Mouse (Mus musculus) spleen, adult 2 months (tissue): ENCODE measurements around the gene Micu1. TPM values are rescaled to one million over a fixed set of nuclear protein-coding genes. Genes with fewer than 3 reads are reported as not detected.

ENCODE experiments used
- DNase-seq, 2 experiments: peaks; one replicate each; pipeline versions ENCODE4 v3.0.0 to v3.0.0-alpha.2; 2012 to 2021; ENCODE audit warnings: low spot score in 2 of 2, low read depth in 1 of 2
- H3K27ac ChIP-seq: fragments of 200-500 bp; 2 replicates; pipeline ENCODE4 v1.5.1; 2012; ENCODE audit warnings: low read length, inconsistent platforms; ENCODE audit not compliant: insufficient read depth
- H3K27me3 ChIP-seq: fragments of 200-500 bp; 2 replicates; pipeline ENCODE4 v1.6.1; 2012; ENCODE audit warnings: mild to moderate bottlenecking, moderate library complexity, low read length, inconsistent platforms; ENCODE audit not compliant: control insufficient read depth, insufficient read depth
- H3K36me3 ChIP-seq: fragments of 200-500 bp; 2 replicates; pipeline ENCODE4 v1.6.1; 2012; ENCODE audit warnings: mild to moderate bottlenecking, low read length, inconsistent platforms; ENCODE audit not compliant: control insufficient read depth, insufficient read depth
- H3K4me1 ChIP-seq: fragments of 200-500 bp; 2 replicates; pipeline ENCODE4 v1.6.1; 2011; ENCODE audit warnings: inconsistent platforms; ENCODE audit not compliant: control insufficient read depth, insufficient read depth, insufficient read length
- H3K4me3 ChIP-seq: fragments of 200-500 bp; 2 replicates; pipeline ENCODE4 v1.5.1; 2011; ENCODE audit warnings: mild to moderate bottlenecking, inconsistent platforms; ENCODE audit not compliant: insufficient read depth, insufficient read length; ENCODE audit errors: extremely low read depth
- CTCF ChIP-seq: fragments of 200-500 bp; IDR thresholded peaks from 2 replicates; pipeline ENCODE4 v1.5.1; 2011; ENCODE audit warnings: mild to moderate bottlenecking, inconsistent platforms; ENCODE audit not compliant: insufficient read depth, insufficient read length, insufficient replicate concordance; ENCODE audit errors: extremely low read depth
- POLR2A ChIP-seq: fragments of 200-500 bp; IDR thresholded peaks from 2 replicates; pipeline ENCODE4 v1.6.1; 2011; ENCODE audit warnings: low read depth, low read length, inconsistent platforms
- WGBS: fragments of 180-500 bp; shearing (Covaris S2); methylation state at CpG from one replicate; pipeline ENCODE4 v1.1.7; 2018; 5-methylcytosine and 5-hydroxymethylcytosine counted together
- polyA plus RNA-seq: library from polyadenylated mRNA; depleted of rRNA; stranded (reverse); fragments of >200 nt; gene quantifications from 2 replicates; pipeline ENCODE4 v1.2.3, GENCODE M21; 2012

The Micu1 gene
- polyA plus RNA-seq, 1 experiment: 21.9 TPM

DNA sequence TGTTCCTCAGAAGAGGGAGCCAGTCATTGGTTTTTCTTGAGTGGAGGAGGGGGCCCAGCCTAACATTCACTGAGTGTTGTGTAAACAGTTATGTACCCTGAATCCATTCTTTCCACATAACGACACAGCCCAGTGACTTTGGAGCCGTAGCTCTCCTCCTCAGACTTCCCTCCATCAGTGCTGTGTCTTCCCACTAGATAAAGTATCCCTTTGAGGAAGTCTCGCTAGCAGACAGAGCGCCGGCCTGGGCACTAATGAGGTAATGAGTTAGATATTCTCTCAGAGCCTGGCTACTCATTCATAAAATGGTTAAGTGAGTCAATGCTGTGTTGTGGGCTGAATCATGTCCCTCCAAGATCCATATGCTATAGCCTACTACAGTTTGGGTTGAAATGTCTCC lies 89.6 kb downstream of the Micu1 start:
- WGBS: 95% methylated on average over 5 of the region's 5 CpGs
- no peak for TF ChIP-seq CTCF
- no peak for TF ChIP-seq POLR2A
- no peak for DNase-seq
- no peaks in the 10 kb centered on the region for H3K4me1 ChIP-seq
- H3K4me3 ChIP-seq: no peak overlapping the region
- no peaks in the 10 kb centered on the region for H3K27me3 ChIP-seq
- H3K36me3 ChIP-seq: peaks cover 11% of the 10 kb centered on the region
- H3K27ac ChIP-seq: no peak overlapping the region

DNA sequence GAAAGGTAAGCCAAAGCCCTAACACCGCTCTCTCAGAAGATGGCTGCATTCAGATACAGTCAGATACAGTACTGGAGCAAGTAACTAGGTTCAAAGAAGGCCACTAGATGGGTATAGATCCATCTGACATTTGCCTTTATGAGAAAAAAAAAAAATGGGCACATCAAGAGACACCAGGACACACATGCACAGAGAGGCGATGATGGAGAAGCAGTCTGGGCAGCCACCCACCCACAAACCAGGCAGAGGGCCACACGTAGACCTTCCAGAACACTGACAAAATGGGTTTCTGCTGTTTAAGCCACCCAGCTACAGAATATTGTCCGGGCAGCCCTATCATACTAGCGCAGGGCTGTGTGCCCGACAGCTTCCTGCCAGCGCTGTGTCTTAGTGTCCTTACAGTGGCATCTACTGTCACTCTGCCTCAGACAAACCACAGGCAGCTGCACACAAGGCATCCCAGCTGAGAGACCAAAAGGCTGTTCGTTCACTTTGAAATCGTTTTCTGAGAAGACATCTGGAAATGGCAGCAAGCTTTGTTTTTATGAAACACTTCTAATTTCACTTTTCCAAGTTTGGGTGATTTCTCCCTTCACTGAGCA lies 90.4 kb downstream of the Micu1 start:
- no peak for DNase-seq
- Histone ChIP-seq H3K27me3 (no peaks in the 10 kb centered on the region), H3K27ac (no peak overlapping the region), H3K4me1 (no peaks in the 10 kb centered on the region), H3K36me3 (peaks cover 11% of the 10 kb centered on the region), H3K4me3 (no peak overlapping the region)
- WGBS: 57% methylated on average over 9 of the region's 9 CpGs
- no peak for TF ChIP-seq POLR2A
- no peak for TF ChIP-seq CTCF

DNA sequence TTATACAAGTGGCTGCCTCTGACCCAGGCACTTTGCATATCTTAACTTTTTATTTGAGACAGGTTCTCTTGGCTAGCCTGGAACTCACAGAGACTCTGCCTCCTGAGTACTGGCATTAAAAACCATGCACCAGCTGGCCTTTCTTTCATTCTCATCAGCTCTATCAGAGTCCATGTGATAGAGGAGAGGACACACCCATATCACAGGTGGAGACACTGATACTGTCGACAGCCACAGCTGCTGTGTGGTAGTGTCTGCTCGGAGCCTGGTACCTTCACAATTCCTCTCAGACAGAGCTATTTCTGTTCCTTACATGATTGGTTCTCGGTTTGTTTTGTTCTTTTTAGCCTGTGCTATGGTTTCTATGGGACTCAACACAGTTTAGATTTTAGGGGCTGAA lies 91.2 kb downstream of the Micu1 start:
- Histone ChIP-seq H3K27ac (no peak overlapping the region), H3K36me3 (peaks cover 11% of the 10 kb centered on the region), H3K27me3 (no peaks in the 10 kb centered on the region), H3K4me3 (no peak overlapping the region), H3K4me1 (no peaks in the 10 kb centered on the region)
- no peak for TF ChIP-seq CTCF
- TF ChIP-seq POLR2A: no peak
- WGBS: 65% methylated on average over 3 of the region's 3 CpGs
- no peak for DNase-seq

DNA sequence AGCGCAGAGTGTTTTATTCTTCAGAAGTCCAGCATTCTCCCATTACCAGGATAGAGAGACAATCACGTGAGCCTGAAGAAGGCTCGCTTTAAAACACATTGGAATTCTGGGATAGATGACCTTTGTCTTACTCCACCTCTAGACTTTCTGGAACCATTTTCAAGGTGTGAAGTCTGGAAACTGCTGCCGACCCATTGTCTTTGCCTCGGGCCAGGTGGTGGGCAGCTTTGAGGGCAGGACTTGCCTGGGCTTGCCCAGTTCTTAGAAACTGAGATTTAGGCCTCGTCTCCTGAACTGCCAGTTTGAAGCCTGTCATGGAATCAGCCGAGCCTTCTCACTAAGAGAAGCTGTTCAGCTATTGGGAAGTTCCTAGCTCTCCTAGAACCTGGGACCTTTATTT lies 92.8 kb downstream of the Micu1 start:
- H3K36me3 ChIP-seq: peaks cover 3% of the 10 kb centered on the region
- no peak for TF ChIP-seq POLR2A
- no peak for TF ChIP-seq CTCF
- WGBS: 95% methylated on average over 7 of the region's 7 CpGs
- DNase-seq: no peak
- H3K4me3 ChIP-seq: no peak overlapping the region
- no peak overlapping the region for H3K27ac ChIP-seq
- no peaks in the 10 kb centered on the region for H3K4me1 ChIP-seq
- H3K27me3 ChIP-seq: no peaks in the 10 kb centered on the region

DNA sequence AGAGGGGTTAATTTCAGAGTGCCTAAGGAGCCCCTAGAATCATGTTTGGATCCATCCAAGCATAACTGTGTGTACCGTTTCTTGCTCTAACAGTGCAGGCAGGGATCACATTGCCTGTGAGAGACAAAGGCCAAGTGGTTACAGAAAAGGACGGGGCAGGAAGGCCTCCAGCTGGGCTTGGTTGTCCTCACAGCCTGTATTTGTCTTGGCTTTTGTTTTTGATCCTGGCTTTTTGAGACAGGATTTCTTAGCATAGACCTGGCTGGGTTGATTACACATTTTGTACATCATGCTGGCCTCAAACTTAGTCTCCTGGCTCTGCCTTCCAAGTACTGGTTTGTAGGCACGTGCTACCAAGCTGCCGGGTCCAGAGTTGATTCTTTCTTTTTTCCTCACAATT lies 93.6 kb downstream of the Micu1 start:
- no peaks in the 10 kb centered on the region for H3K4me1 ChIP-seq
- TF ChIP-seq POLR2A: no peak
- TF ChIP-seq CTCF: no peak
- 98% methylated on average over 4 of the region's 4 CpGs for WGBS
- no peak overlapping the region for H3K27ac ChIP-seq
- peaks cover 2% of the 10 kb centered on the region; the same call in 1 of the 2 replicates for H3K36me3 ChIP-seq
- no peaks in the 10 kb centered on the region for H3K27me3 ChIP-seq
- H3K4me3 ChIP-seq: no peak overlapping the region
- DNase-seq: no peak

DNA sequence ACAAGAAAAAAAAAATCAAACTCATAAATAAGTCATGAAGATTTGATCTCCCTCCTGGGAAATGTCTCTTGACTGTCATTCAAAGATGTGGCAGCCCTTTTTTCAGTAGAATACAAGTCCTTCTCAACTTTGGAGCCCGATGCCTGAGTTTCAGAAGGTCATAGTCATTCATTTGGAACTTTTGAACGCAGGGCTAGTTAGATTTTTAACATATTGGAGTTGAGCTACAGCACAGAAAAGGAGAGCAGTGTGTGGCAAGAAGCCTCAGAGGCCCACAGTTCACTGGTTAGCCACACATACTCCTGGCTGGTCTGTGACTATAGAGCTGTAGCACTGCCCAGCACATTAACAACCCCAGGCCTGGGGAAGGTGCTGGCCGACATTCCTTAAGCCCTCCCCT lies 96.1 kb downstream of the Micu1 start:
- DNase-seq: no peak
- TF ChIP-seq POLR2A (no peak), CTCF (no peak)
- H3K4me1 ChIP-seq: no peaks in the 10 kb centered on the region
- WGBS: 97% methylated on average over 3 of the region's 3 CpGs
- no peak overlapping the region for H3K4me3 ChIP-seq
- no peaks in the 10 kb centered on the region for H3K27me3 ChIP-seq
- H3K27ac ChIP-seq: no peak overlapping the region
- no peaks in the 10 kb centered on the region for H3K36me3 ChIP-seq

DNA sequence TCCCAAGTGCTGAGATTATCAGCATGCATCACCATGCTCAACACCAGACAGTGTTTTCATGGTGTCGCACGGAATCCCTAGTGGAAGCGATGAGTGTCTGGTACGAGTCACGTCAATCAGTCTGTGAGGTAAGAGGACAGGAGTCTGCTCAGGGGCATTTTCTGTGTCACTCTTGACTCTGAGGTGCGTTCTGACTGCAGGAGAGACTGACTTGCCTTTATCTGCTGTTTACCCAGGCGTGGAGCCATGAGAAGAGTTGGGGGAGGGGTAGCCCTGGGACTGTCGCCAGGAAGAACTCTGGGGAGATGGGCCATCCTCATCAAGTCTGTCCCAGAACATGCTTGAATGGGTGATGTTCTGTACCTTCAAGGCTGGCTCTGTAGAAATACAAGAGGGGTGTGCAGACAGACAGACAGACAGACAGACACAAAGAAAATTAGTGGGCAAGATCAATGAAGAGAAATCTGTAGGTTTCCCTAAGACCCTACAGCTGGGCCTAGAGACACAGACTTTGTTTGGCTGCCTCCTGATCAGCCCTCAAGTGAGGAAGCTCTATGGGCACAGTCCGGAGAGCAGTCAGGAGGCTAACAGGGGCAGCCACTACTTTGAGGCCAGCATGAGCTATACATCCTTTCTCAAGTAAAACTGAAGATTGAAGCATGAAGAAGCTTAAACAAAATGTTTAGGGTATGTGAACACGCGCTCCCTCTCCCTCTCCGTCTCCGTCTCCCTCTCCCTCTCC lies 97.2 kb downstream of the Micu1 start:
- 90% methylated on average over 13 of the region's 13 CpGs for WGBS
- no peak overlapping the region for H3K27ac ChIP-seq
- DNase-seq: no peak
- H3K4me1 ChIP-seq: no peaks in the 10 kb centered on the region
- H3K4me3 ChIP-seq: no peak overlapping the region
- H3K36me3 ChIP-seq: no peaks in the 10 kb centered on the region
- H3K27me3 ChIP-seq: no peaks in the 10 kb centered on the region
- no peak for TF ChIP-seq CTCF
- no peak for TF ChIP-seq POLR2A
